Mouse (Mus musculus) heart, embryonic 16.5 days (tissue): ENCODE measurements around the gene 4921504E06Rik. TPM values are rescaled to one million over a fixed set of nuclear protein-coding genes. Genes with fewer than 3 reads are reported as not detected.

ENCODE experiments used
- ATAC-seq: fragments of 200-750 bp; cut with Nextera tagmentation; replicated peaks from 2 replicates; pipeline ENCODE4 v1.8.0; 2017; ENCODE audit warnings: moderate number of reproducible peaks; ENCODE audit not compliant: insufficient read depth, low FRiP score; ENCODE audit errors: extremely low read depth
- H3K27ac ChIP-seq: fragments of 300-500 bp; sonication (generic); 2 replicates; pipeline ENCODE4 v1.5.1; 2014; ENCODE audit warnings: mild to moderate bottlenecking, low read length, control low read depth, moderate library complexity
- H3K27me3 ChIP-seq: fragments of 300-500 bp; sonication (generic); 2 replicates; pipeline ENCODE4 v1.6.1; 2014; ENCODE audit warnings: low read length, mixed read lengths; ENCODE audit not compliant: control insufficient read depth, insufficient read depth
- H3K36me3 ChIP-seq: fragments of 300-500 bp; sonication (generic); 2 replicates; pipeline ENCODE4 v1.6.1; 2014; ENCODE audit not compliant: control insufficient read depth, insufficient read depth
- H3K4me1 ChIP-seq: fragments of 300-500 bp; sonication (generic); 2 replicates; pipeline ENCODE4 v1.6.1; 2014; ENCODE audit warnings: low read length, mixed read lengths; ENCODE audit not compliant: control insufficient read depth, insufficient read depth
- H3K4me2 ChIP-seq: fragments of 300-500 bp; sonication (generic); 2 replicates; pipeline ENCODE4 v1.6.1; 2014; ENCODE audit warnings: low read depth, mild to moderate bottlenecking, control low read depth, low read length
- H3K4me3 ChIP-seq: fragments of 300-500 bp; sonication (generic); 2 replicates; pipeline ENCODE4 v1.5.1; 2014; ENCODE audit warnings: mild to moderate bottlenecking, control low read depth, low read length
- H3K9ac ChIP-seq: fragments of 300-500 bp; sonication (generic); 2 replicates; pipeline ENCODE4 v1.6.1; 2014; ENCODE audit warnings: low read length, control low read depth
- H3K9me3 ChIP-seq: fragments of 300-500 bp; sonication (generic); replicated peaks from 2 replicates; pipeline ENCODE4 v1.6.1; 2016; ENCODE audit warnings: low read length; ENCODE audit not compliant: control insufficient read depth
- WGBS: fragments of 180-500 bp; shearing (Covaris S2); extraction: QIAGEN DNeasy Blood & Tissue Kit; methylation state at CpG from one replicate; pipeline ENCODE4 v1.1.7; 2014; 5-methylcytosine and 5-hydroxymethylcytosine counted together
- polyA plus RNA-seq: library from polyadenylated mRNA; unstranded; fragments of >200 nt; fragmentation: Nextera tagmentation; extraction: Ambion mirVana; gene quantifications from 2 replicates; pipeline ENCODE4 v1.2.1, GENCODE M21; 2015

The 4921504E06Rik gene
- polyA plus RNA-seq, 1 experiment from 2014 or later, result not detected

- Histone ChIP-seq H3K4me1 (no peaks in the 10 kb centered on the region), H3K4me2 (no peak overlapping the region), H3K4me3 (no peak overlapping the region), H3K27ac (no peak overlapping the region), H3K36me3 (no peaks in the 10 kb centered on the region), H3K27me3 (peaks cover 69% of the 10 kb centered on the region), H3K9me3 (no peaks in the 10 kb centered on the region), H3K9ac (no peak overlapping the region)
- WGBS, result 22% methylated on average over 10 of the region's 10 CpGs
- no peak for ATAC-seq
Observed at GRCm38 (mm10) chr2:19455857-19456482, 97.7 kb downstream of the 4921504E06Rik start.

- Histone ChIP-seq H3K4me1 (no peaks in the 10 kb centered on the region), H3K4me3 (no peak overlapping the region), H3K27ac (no peak overlapping the region), H3K4me2 (no peak overlapping the region), H3K9me3 (no peaks in the 10 kb centered on the region), H3K27me3 (peaks cover 76% of the 10 kb centered on the region), H3K36me3 (no peaks in the 10 kb centered on the region), H3K9ac (no peak overlapping the region)
- ATAC-seq, result no peak
- 9% methylated on average over 5 of the region's 5 CpGs for WGBS
Observed at GRCm38 (mm10) chr2:19455228-19455627, 98.5 kb downstream of the 4921504E06Rik start.

- Histone ChIP-seq H3K27ac (no peak overlapping the region), H3K9ac (no peak overlapping the region), H3K27me3 (peaks cover 95% of the 10 kb centered on the region), H3K36me3 (no peaks in the 10 kb centered on the region), H3K4me3 (no peak overlapping the region), H3K4me1 (no peaks in the 10 kb centered on the region), H3K9me3 (no peaks in the 10 kb centered on the region), H3K4me2 (no peak overlapping the region)
- ATAC-seq, result no peak
- under 1% methylated on average over 19 of the region's 19 CpGs for WGBS
Observed at GRCm38 (mm10) chr2:19452531-19453055, 101.1 kb downstream of the 4921504E06Rik start.

GRCm38 (mm10) chr2:19449308-19449707 is 104.4 kb downstream of the 4921504E06Rik start:
- H3K4me1 ChIP-seq, result peaks cover 7% of the 10 kb centered on the region
- H3K36me3 ChIP-seq, result no peaks in the 10 kb centered on the region
- no peak overlapping the region for H3K4me3 ChIP-seq
- no peaks in the 10 kb centered on the region for H3K9me3 ChIP-seq
- ATAC-seq, result no peak
- H3K27ac ChIP-seq, result no peak overlapping the region
- H3K9ac ChIP-seq, result no peak overlapping the region
- H3K4me2 ChIP-seq, result no peak overlapping the region
- WGBS, result 41% methylated on average over 4 of the region's 4 CpGs
- H3K27me3 ChIP-seq, result peaks cover 96% of the 10 kb centered on the region

GRCm38 (mm10) chr2:19448042-19448700 is 105.5 kb downstream of the 4921504E06Rik start:
- H3K9me3 ChIP-seq, result no peaks in the 10 kb centered on the region
- H3K27ac ChIP-seq, result no peak overlapping the region
- 3% methylated on average over 31 of the region's 31 CpGs for WGBS
- no peak for ATAC-seq
- H3K4me3 ChIP-seq, result peak overlapping the region; percentile 43
- H3K4me2 ChIP-seq, result peak overlapping the region; percentile 64
- peaks cover 97% of the 10 kb centered on the region for H3K27me3 ChIP-seq
- peaks cover 7% of the 10 kb centered on the region for H3K4me1 ChIP-seq
- no peaks in the 10 kb centered on the region for H3K36me3 ChIP-seq
- H3K9ac ChIP-seq, result no peak overlapping the region

GRCm38 (mm10) chr2:19446746-19447145 is 107.0 kb downstream of the 4921504E06Rik start:
- WGBS, result 6% methylated on average over 7 of the region's 7 CpGs
- H3K4me1 ChIP-seq, result peaks cover 7% of the 10 kb centered on the region
- H3K4me2 ChIP-seq, result no peak overlapping the region
- no peaks in the 10 kb centered on the region for H3K9me3 ChIP-seq
- H3K9ac ChIP-seq, result no peak overlapping the region
- no peak for ATAC-seq
- no peaks in the 10 kb centered on the region for H3K36me3 ChIP-seq
- H3K27me3 ChIP-seq, result peaks cover 96% of the 10 kb centered on the region
- no peak overlapping the region for H3K4me3 ChIP-seq
- no peak overlapping the region for H3K27ac ChIP-seq

- H3K4me3 ChIP-seq, result peak overlapping the region; percentile 36
- H3K9ac ChIP-seq, result no peak overlapping the region
- H3K4me2 ChIP-seq, result peak overlapping the region; percentile 55
- 1% methylated on average over 67 of the region's 67 CpGs for WGBS
- H3K27me3 ChIP-seq, result peaks cover 96% of the 10 kb centered on the region
- H3K4me1 ChIP-seq, result peaks cover 7% of the 10 kb centered on the region
- H3K36me3 ChIP-seq, result no peaks in the 10 kb centered on the region
- no peak overlapping the region for H3K27ac ChIP-seq
- no peaks in the 10 kb centered on the region for H3K9me3 ChIP-seq
- ATAC-seq, result no peak
Observed at GRCm38 (mm10) chr2:19445871-19446501, 107.7 kb downstream of the 4921504E06Rik start.

- Histone ChIP-seq H3K4me1 (peaks cover 7% of the 10 kb centered on the region), H3K9me3 (no peaks in the 10 kb centered on the region), H3K4me3 (peak within 1 kb of the TSS; percentile 36), H3K9ac (no peak within 1 kb of the TSS), H3K27me3 (peaks cover 88% of the 10 kb centered on the region), H3K36me3 (no peaks in the 10 kb centered on the region), H3K4me2 (peak within 1 kb of the TSS; percentile 55), H3K27ac (no peak within 1 kb of the TSS)
- no peak for ATAC-seq
- 1% methylated on average over 52 of the region's 53 CpGs for WGBS
Observed at GRCm38 (mm10) chr2:19444931-19445831, 108.5 kb downstream of the 4921504E06Rik start, which contains the start of gene Ptf1a. TSS of gene Ptf1a (plus strand) at chr2:19445663.
